Mouse (Mus musculus): Measurements from ENCODE around the gene Timeless.
"Not testable (repeated sequence)": the region's sequence is repeated elsewhere in the genome, so short reads cannot be mapped to it uniquely, and the experiment has no call there.

Timeless gene

GRCm38 (mm10) chr10:128231697-128232419 is at the start of gene Timeless:
Gene Timeless, plus strand, starts transcription at chr10:128232065.
- peak; percentile 91 for DNase-seq (ENCODE audit: low read depth)

GRCm38 (mm10) chr10:128184296-128184695 is 47.6 kb upstream of the Timeless start:
- DNase-seq (ENCODE audit: low read depth): peak; percentile 61

GRCm38 (mm10) chr10:128185277-128185940 is 46.5 kb upstream of the Timeless start:
- peak; percentile 52 for DNase-seq (ENCODE audit: low read depth)

GRCm38 (mm10) chr10:128185959-128186358 is 45.9 kb upstream of the Timeless start:
- DNase-seq (ENCODE audit: low read depth): peak; percentile 92

- no peak for DNase-seq (ENCODE audit: low read depth)
These were observed 44.7 kb upstream of the Timeless start for GRCm38 (mm10) chr10:128187181-128187605.

GRCm38 (mm10) chr10:128188242-128188877 is 43.5 kb upstream of the Timeless start:
- peak; percentile 96 for DNase-seq (ENCODE audit: low read depth)

- no peak for DNase-seq (ENCODE audit: low read depth)
These were observed 40.4 kb upstream of the Timeless start for GRCm38 (mm10) chr10:128191472-128191871.

- not testable (repeated sequence) for DNase-seq (ENCODE audit: low read depth)
These were observed 39.7 kb upstream of the Timeless start for GRCm38 (mm10) chr10:128192030-128192766.

GRCm38 (mm10) chr10:128193113-128193512 is 38.8 kb upstream of the Timeless start:
- DNase-seq (ENCODE audit: low read depth): no peak

GRCm38 (mm10) chr10:128194024-128194550 is 37.8 kb upstream of the Timeless start, which contains the start of gene Gls2:
Gene Gls2, plus strand, starts transcription at chr10:128194457.
- peak; percentile 97 for DNase-seq (ENCODE audit: low read depth)

- peak; percentile 19 for DNase-seq (ENCODE audit: low read depth)
These were observed 37.1 kb upstream of the Timeless start for GRCm38 (mm10) chr10:128194551-128195461.

GRCm38 (mm10) chr10:128201856-128202255 is 30.0 kb upstream of the Timeless start:
- DNase-seq (ENCODE audit: low read depth): no peak

- DNase-seq (ENCODE audit: low read depth): no peak
These were observed 26.9 kb upstream of the Timeless start for GRCm38 (mm10) chr10:128204941-128205340.

GRCm38 (mm10) chr10:128208326-128208725 is 23.5 kb upstream of the Timeless start:
- DNase-seq (ENCODE audit: low read depth): peak; percentile 64

GRCm38 (mm10) chr10:128209311-128210009 is 22.4 kb upstream of the Timeless start:
- DNase-seq (ENCODE audit: low read depth): no peak

GRCm38 (mm10) chr10:128210131-128210530 is 21.7 kb upstream of the Timeless start:
- DNase-seq (ENCODE audit: low read depth): no peak

GRCm38 (mm10) chr10:128210954-128211353 is 20.9 kb upstream of the Timeless start:
- DNase-seq (ENCODE audit: low read depth): peak; percentile 48

GRCm38 (mm10) chr10:128211390-128212108 is 20.3 kb upstream of the Timeless start, which contains the start of gene Spryd4:
Gene Spryd4, minus strand, starts transcription at chr10:128211807.
- peak; percentile 96 for DNase-seq (ENCODE audit: low read depth)

GRCm38 (mm10) chr10:128212148-128212547 is 19.7 kb upstream of the Timeless start:
- no peak for DNase-seq (ENCODE audit: low read depth)
